Mouse (Mus musculus): ENCODE measurements around the gene Tns2. TPM values are rescaled to one million over a fixed set of nuclear protein-coding genes. Genes with fewer than 3 reads are reported as not detected.
"Not testable (repeated sequence)": the region's sequence is repeated elsewhere in the genome, so short reads cannot be mapped to it uniquely, and the experiment has no call there.

Tns2 gene
- polyA plus RNA-seq, 1 experiment from 2014 or later, result 8.9 TPM

DNA sequence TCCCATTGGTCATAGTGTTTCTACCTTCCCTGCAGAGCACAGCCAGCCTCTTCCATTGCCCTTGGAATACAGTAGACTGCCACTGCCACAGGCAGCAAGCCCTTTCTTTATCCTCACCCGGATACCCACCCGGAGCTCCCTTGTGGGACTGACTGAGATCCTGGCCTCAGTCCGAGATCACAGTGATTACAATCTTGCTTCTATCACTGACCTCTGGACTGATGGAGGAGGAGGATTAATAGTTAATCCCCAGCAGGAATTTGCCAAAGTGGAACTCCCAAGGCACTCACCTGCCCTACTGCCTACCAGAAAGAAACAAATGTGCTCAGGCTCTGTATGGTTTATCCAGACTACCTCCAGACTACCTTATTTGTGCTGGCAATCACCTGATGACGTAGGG, 49.3 kb downstream of the Tns2 start:
- 71% methylated on average over 4 of the region's 4 CpGs for WGBS
- H3K9ac ChIP-seq (replicated peaks; ENCODE audit: low read length), result no peak overlapping the region

DNA sequence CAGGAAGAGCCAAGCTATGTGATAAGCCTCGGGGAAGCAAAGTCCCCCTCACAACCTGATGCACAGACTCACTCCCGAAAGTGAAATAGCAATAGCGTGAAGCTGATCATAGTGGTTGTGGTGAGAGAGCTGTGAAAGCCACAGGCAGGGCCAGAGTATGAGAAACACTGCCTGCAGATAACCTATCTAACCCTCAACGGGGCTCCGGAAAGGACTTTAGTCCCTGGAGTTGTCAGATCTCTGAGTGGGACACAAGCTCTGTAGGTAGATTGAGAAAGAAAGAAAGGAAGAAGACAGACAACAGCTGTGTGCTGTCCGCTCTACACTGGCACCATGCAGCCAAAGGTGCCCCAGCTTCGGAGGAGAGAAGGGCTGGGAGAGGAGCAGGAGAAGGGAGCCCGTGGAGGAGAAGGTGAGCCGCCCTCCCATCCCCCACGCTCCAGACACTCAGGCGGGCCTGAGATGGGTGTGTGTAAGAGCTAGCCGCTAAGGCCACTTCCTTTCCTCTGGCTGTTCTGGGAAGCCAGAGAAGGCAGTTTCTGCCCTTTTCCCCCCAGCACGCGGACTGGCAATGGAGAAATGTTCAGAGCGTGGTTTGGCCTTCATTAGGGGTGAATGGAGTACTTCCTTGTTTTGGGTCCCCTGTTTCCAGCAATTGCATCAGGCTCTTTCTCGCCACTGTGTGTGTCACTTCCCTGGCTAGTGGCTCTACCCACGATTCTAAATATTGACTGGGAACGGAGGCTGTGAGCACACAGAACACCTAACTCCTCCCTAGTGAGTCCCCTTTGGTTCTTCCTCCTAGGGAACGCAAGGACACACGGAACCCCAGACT, 50.3 kb downstream of the Tns2 start, which contains the start of gene Soat2:
Soat2 (plus strand) TSS at position 226 of the 835 bp plus-strand sequence.
- no peak within 1 kb of the TSS for H3K4me3 ChIP-seq (replicated peaks; ENCODE audit: low read depth, low read length)
- H3K27me3 ChIP-seq (ENCODE audit: control insufficient read depth, insufficient read depth, low read length), result peaks cover 4% of the 10 kb centered on the region
- ATAC-seq (ENCODE audit: low FRiP score, low TSS enrichment), result no peak
- H3K9ac ChIP-seq (replicated peaks; ENCODE audit: low read length), result no peak within 1 kb of the TSS
- no peaks in the 10 kb centered on the region for H3K36me3 ChIP-seq (ENCODE audit: control insufficient read depth, insufficient read depth, low read length)
- 67% methylated on average over 20 of the region's 20 CpGs for WGBS
- H3K4me1 ChIP-seq (ENCODE audit: control insufficient read depth, insufficient read depth, low read length), result no peaks in the 10 kb centered on the region
- no peak for DNase-seq
- H3K4me2 ChIP-seq (ENCODE audit: low read length), result no peak within 1 kb of the TSS
- H3K27ac ChIP-seq (replicated peaks; ENCODE audit: low read depth, low read length), result no peak within 1 kb of the TSS
- H3K9me3 ChIP-seq (ENCODE audit: control insufficient read depth, low read length), result no peaks in the 10 kb centered on the region

More for the DNA sequence above, 49.3 kb downstream of the Tns2 start:
- Histone ChIP-seq H3K27ac (replicated peaks; ENCODE audit: low read depth, low read length) (no peak overlapping the region), H3K27me3 (ENCODE audit: control insufficient read depth, insufficient read depth, low read length) (peaks cover 13% of the 10 kb centered on the region), H3K4me2 (ENCODE audit: low read length) (no peak overlapping the region), H3K9me3 (ENCODE audit: control insufficient read depth, low read length) (no peaks in the 10 kb centered on the region), H3K4me1 (ENCODE audit: control insufficient read depth, insufficient read depth, low read length) (0 out of 2 replicates have a peak, but pooled peaks cover 3% of the 10 kb centered on the region), H3K36me3 (ENCODE audit: control insufficient read depth, insufficient read depth, low read length) (no peaks in the 10 kb centered on the region), H3K4me3 (replicated peaks; ENCODE audit: low read depth, low read length) (no peak overlapping the region)
- no peak for DNase-seq
- ATAC-seq (ENCODE audit: low FRiP score, low TSS enrichment), result no peak

DNA sequence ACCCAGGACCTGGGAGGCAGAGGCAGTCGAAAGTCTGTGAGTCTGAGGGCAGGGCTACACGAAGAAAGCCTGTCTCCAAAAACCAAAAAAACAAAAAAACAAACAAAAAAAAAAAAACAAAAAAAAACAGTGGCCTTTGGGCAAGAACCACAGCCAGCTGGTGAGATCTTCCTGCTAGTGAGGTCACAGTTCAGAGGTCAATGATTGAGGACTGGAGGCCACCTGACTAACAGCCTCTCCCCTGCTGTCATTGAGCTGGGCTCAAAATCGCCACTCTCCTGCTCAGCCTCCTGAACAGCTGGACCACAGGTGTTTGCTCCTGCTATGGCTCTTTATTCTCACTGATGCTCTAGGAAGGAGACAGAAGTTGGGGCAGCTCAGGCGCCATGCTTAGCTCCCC, 52.4 kb downstream of the Tns2 start:
- H3K27me3 ChIP-seq (ENCODE audit: control insufficient read depth, insufficient read depth, low read length), result no peaks in the 10 kb centered on the region
- no peak overlapping the region for H3K4me2 ChIP-seq (ENCODE audit: low read length)
- ATAC-seq (ENCODE audit: low FRiP score, low TSS enrichment) (no peak), DNase-seq (no peak)
- no peaks in the 10 kb centered on the region for H3K36me3 ChIP-seq (ENCODE audit: control insufficient read depth, insufficient read depth, low read length)
- WGBS, result 30% methylated on average over 4 of the region's 4 CpGs
- no peaks in the 10 kb centered on the region for H3K9me3 ChIP-seq (ENCODE audit: control insufficient read depth, low read length)
- H3K9ac ChIP-seq (replicated peaks; ENCODE audit: low read length), result no peak overlapping the region
- H3K4me3 ChIP-seq (replicated peaks; ENCODE audit: low read depth, low read length), result no peak overlapping the region
- H3K4me1 ChIP-seq (ENCODE audit: control insufficient read depth, insufficient read depth, low read length), result peaks cover 6% of the 10 kb centered on the region; the same call in 1 of the 2 replicates
- H3K27ac ChIP-seq (replicated peaks; ENCODE audit: low read depth, low read length), result no peak overlapping the region

DNA sequence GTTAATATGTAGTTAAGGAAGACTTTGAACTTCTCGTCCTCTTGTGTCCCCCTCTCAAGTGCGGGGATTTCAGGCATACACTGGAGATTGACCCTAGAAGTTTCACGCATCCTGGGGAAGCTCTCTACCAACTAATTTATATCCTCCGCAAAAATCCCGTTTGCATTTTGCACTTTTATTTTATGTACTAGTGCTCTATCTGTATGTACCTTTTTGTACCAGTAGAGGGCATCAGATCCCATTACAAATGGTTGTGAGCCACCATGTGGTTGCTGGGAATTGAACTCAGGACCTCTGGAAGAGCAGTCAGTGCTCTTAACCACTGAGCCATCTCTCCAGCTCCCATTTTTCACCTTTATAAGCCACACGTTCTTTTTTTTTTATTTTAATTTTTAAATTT, 54.8 kb downstream of the Tns2 start:
- not testable (repeated sequence) for DNase-seq; ATAC-seq (ENCODE audit: low FRiP score, low TSS enrichment); H3K27me3 ChIP-seq (ENCODE audit: control insufficient read depth, insufficient read depth, low read length); H3K9me3 ChIP-seq (ENCODE audit: control insufficient read depth, low read length); H3K4me1 ChIP-seq (ENCODE audit: control insufficient read depth, insufficient read depth, low read length); H3K4me2 ChIP-seq (ENCODE audit: low read length); H3K27ac ChIP-seq (replicated peaks; ENCODE audit: low read depth, low read length); H3K9ac ChIP-seq (replicated peaks; ENCODE audit: low read length); H3K4me3 ChIP-seq (replicated peaks; ENCODE audit: low read depth, low read length); H3K36me3 ChIP-seq (ENCODE audit: control insufficient read depth, insufficient read depth, low read length)
- 93% methylated on average over 6 of the region's 6 CpGs for WGBS

DNA sequence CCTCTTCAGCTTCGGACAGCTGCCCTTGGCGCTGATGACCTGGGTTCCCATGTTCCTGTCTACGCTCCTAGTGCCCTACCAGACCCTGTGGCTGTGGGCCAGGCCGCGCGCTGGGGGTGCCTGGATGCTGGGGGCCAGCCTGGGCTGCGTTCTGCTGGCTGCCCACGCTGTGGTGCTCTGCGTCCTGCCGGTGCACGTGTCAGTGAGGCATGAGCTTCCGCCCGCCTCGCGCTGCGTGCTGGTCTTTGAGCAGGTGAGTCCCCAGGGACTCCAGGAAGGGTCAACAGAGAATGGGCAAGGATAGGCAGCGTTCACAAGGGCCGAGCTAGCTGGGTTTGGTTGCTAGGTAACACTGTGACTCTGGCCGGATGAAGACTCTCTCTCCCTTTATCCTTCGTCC, 56.6 kb downstream of the Tns2 start:
- Histone ChIP-seq H3K9ac (replicated peaks; ENCODE audit: low read length) (no peak overlapping the region), H3K4me1 (ENCODE audit: control insufficient read depth, insufficient read depth, low read length) (peaks cover 6% of the 10 kb centered on the region; the same call in 1 of the 2 replicates), H3K4me3 (replicated peaks; ENCODE audit: low read depth, low read length) (no peak overlapping the region), H3K27me3 (ENCODE audit: control insufficient read depth, insufficient read depth, low read length) (no peaks in the 10 kb centered on the region), H3K9me3 (ENCODE audit: control insufficient read depth, low read length) (no peaks in the 10 kb centered on the region), H3K4me2 (ENCODE audit: low read length) (peak overlapping the region; percentile 28; the same call in 1 of the 2 replicates), H3K27ac (replicated peaks; ENCODE audit: low read depth, low read length) (peak overlapping the region; percentile 55), H3K36me3 (ENCODE audit: control insufficient read depth, insufficient read depth, low read length) (no peaks in the 10 kb centered on the region)
- ATAC-seq (ENCODE audit: low FRiP score, low TSS enrichment) (no peak), DNase-seq (peak; percentile 66)
- WGBS, result 18% methylated on average over 20 of the region's 20 CpGs

DNA sequence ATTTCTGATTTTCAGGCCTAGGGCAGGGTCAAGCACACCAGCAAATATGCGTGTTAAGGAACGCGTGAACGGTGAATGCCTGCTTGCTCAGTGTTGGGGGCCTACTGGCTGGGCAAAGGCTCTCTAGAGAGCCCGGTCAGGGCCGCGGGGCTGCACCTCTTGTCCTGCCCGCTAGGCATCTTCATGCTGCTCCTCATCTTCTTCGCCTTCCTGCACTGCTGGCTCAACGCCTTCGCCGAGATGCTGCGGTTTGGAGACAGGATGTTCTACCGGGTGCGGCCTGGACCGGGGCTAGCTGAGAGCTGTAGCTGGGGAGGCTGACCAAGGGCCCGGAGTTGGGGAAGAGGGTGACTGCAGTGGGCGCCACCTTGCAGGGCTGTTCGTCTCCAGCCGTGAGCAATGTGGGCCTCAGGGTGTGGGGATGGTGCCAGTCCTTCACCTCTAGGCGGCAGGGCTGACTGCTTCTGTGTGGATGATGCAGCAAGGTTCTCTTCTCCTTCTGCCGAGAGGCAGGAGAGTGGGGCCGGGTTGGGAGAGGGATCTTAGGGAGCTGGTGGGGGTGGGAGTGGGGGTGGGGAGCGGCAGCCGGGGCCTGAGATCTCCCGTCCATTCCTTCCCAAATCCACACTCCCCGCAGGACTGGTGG, 60.3 kb downstream of the Tns2 start:
- no peak overlapping the region for H3K27ac ChIP-seq (replicated peaks; ENCODE audit: low read depth, low read length)
- no peak overlapping the region for H3K4me3 ChIP-seq (replicated peaks; ENCODE audit: low read depth, low read length)
- no peak for ATAC-seq (ENCODE audit: low FRiP score, low TSS enrichment)
- H3K36me3 ChIP-seq (ENCODE audit: control insufficient read depth, insufficient read depth, low read length), result no peaks in the 10 kb centered on the region
- H3K27me3 ChIP-seq (ENCODE audit: control insufficient read depth, insufficient read depth, low read length), result no peaks in the 10 kb centered on the region
- peaks cover 6% of the 10 kb centered on the region; the same call in 1 of the 2 replicates for H3K4me1 ChIP-seq (ENCODE audit: control insufficient read depth, insufficient read depth, low read length)
- H3K9ac ChIP-seq (replicated peaks; ENCODE audit: low read length), result no peak overlapping the region
- DNase-seq, result no peak
- H3K9me3 ChIP-seq (ENCODE audit: control insufficient read depth, low read length), result no peaks in the 10 kb centered on the region
- WGBS, result 67% methylated on average over 26 of the region's 27 CpGs
- H3K4me2 ChIP-seq (ENCODE audit: low read length), result no peak overlapping the region

DNA sequence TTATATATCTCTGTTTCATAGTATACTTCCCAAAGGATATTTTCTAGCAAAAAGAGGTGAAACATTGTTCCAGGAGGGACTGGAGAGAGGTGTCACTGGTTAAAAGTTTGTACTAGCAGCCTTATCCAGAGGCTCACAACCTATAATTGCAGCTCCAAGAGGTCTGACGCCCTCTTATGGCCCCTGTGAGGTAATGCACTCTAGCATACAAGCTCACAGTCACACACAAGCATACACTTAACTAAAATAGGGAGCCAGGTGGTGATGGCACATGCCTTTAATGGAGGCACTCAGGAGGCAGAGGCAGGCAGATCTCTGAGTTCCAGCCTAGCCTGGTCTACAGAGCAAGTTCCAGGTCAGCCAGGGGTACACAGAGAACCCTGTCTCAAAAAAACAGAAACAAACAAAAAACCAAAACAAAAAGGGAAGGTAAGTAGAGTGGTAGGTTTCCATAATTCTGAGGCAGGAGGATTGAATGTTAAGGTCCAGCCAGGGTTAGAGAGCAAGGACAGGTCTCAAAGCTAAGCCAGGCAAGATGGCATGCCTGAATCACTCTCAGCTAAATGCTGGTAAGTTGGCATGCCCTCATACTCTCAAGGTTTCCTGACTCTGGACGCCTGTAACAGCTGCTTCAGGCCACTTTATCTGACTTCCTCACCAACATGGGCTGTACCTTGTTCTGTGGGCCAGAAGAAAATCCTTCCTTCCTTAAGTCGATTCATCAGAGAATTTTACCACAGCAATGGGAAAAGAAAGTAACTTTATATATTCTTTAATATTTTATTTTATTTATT, 63.9 kb downstream of the Tns2 start:
- H3K4me2 ChIP-seq (ENCODE audit: low read length), result no peak overlapping the region
- ATAC-seq (ENCODE audit: low FRiP score, low TSS enrichment), result no peak
- H3K9ac ChIP-seq (replicated peaks; ENCODE audit: low read length), result no peak overlapping the region
- WGBS, result 62% methylated on average over 3 of the region's 3 CpGs
- H3K27ac ChIP-seq (replicated peaks; ENCODE audit: low read depth, low read length), result no peak overlapping the region
- H3K4me1 ChIP-seq (ENCODE audit: control insufficient read depth, insufficient read depth, low read length), result no peaks in the 10 kb centered on the region
- H3K9me3 ChIP-seq (ENCODE audit: control insufficient read depth, low read length), result no peaks in the 10 kb centered on the region
- H3K36me3 ChIP-seq (ENCODE audit: control insufficient read depth, insufficient read depth, low read length), result no peaks in the 10 kb centered on the region
- no peak overlapping the region for H3K4me3 ChIP-seq (replicated peaks; ENCODE audit: low read depth, low read length)
- DNase-seq, result no peak
- no peaks in the 10 kb centered on the region for H3K27me3 ChIP-seq (ENCODE audit: control insufficient read depth, insufficient read depth, low read length)

DNA sequence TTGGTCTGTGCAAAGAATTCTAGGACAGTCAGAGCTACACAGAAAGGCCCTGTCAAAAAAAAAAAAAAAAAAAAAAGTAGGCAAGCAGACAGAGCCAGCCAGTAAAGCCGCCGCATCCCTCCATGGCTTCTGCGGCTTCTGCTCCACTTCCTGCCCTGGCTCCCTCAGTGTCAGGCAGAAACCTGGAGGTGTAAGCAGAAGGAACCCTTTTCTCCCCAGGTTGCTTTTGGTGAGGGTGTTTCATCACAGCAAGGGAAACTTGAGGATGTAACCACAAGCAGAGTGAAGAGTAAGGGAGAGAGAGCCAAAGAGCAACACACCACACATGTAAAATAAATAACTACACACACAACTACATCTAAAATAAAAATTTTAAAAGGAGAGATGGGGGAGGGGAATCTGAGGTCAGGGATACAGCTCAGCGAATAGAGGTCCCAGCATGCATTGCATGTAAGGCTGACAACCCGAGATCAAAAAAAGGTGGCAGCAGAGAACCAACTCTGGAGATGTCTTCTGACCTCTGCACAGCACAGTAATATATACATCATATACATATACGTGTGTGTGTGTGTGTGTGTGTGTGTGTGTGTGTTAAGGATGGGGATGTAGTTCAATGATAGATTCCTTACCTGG, 65.4 kb downstream of the Tns2 start:
- 64% methylated on average over 6 of the region's 6 CpGs for WGBS

More for the DNA sequence above, 65.4 kb downstream of the Tns2 start:
- ATAC-seq (ENCODE audit: low FRiP score, low TSS enrichment), result no peak
- H3K36me3 ChIP-seq (ENCODE audit: control insufficient read depth, insufficient read depth, low read length), result no peaks in the 10 kb centered on the region
- no peak overlapping the region for H3K9ac ChIP-seq (replicated peaks; ENCODE audit: low read length)
- no peaks in the 10 kb centered on the region for H3K4me1 ChIP-seq (ENCODE audit: control insufficient read depth, insufficient read depth, low read length)
- H3K9me3 ChIP-seq (ENCODE audit: control insufficient read depth, low read length), result no peaks in the 10 kb centered on the region
- no peak overlapping the region for H3K27ac ChIP-seq (replicated peaks; ENCODE audit: low read depth, low read length)
- H3K4me2 ChIP-seq (ENCODE audit: low read length), result no peak overlapping the region
- no peak for DNase-seq
- no peaks in the 10 kb centered on the region for H3K27me3 ChIP-seq (ENCODE audit: control insufficient read depth, insufficient read depth, low read length)
- H3K4me3 ChIP-seq (replicated peaks; ENCODE audit: low read depth, low read length), result no peak overlapping the region

Measured in midbrain, embryonic 14.5 days (tissue).